Mouse (Mus musculus): Measurements from ENCODE around the gene Prr19. TPM values are rescaled to one million over a fixed set of nuclear protein-coding genes. Genes with fewer than 3 reads are reported as not detected.
A peak's percentile ranks its signal among the peaks of the same experiment; 100 is the strongest.

Prr19 gene
- polyA plus RNA-seq, 1 experiment, result 1.6 TPM

DNA sequence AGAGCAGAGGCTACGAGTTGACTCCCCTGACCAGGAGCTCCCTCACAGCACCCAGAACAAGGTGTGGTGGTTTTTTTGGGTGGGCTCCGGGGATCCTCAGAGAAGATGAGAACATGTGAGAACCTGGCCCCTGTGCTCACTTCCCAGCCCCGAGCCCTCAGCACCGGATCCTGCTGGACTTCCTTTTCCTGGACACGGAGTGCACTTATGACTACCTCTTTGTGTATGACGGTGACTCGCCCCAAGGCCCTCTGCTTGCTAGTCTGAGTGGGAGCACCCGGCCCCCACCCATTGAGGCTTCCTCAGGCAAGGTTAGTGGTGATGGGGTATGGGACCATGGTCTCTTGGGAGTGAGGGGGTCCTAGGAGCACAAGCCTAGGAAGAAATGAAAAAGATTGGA, 25.0 kb downstream of the Prr19 start:
- TF ChIP-seq EP300 (IDR thresholded peaks at IDR 0.05; ENCODE audit: insufficient read depth, low read depth, low read length) (no peak), CTCF (IDR thresholded peaks at IDR 0.05; ENCODE audit: low read depth, low read length) (no peak), POLR2A (IDR thresholded peaks at IDR 0.05; ENCODE audit: insufficient read depth, low read length) (no peak)
- no peak overlapping the region for H3K27ac ChIP-seq (ENCODE audit: insufficient read depth, low read length)
- H3K4me1 ChIP-seq (ENCODE audit: control insufficient read depth, insufficient read depth, low read length), result peaks cover 3% of the 10 kb centered on the region
- no peaks in the 10 kb centered on the region for H3K9me3 ChIP-seq (replicated peaks; ENCODE audit: control insufficient read depth, insufficient read depth, low read length, poor library complexity, severe bottlenecking)
- H3K9ac ChIP-seq (ENCODE audit: low read depth, poor library complexity, severe bottlenecking), result no peak overlapping the region
- no peaks in the 10 kb centered on the region for H3K36me3 ChIP-seq (ENCODE audit: control insufficient read depth, insufficient read depth, low read length, poor library complexity, severe bottlenecking)
- H3K27me3 ChIP-seq (ENCODE audit: control insufficient read depth, insufficient read depth, low read length, poor library complexity, severe bottlenecking), result no peaks in the 10 kb centered on the region
- H3K4me3 ChIP-seq (ENCODE audit: low read depth, low read length), result no peak overlapping the region

- TF ChIP-seq CTCF (IDR thresholded peaks at IDR 0.05; ENCODE audit: low read depth, low read length) (peak; percentile 97), POLR2A (IDR thresholded peaks at IDR 0.05; ENCODE audit: insufficient read depth, low read length) (no peak), EP300 (IDR thresholded peaks at IDR 0.05; ENCODE audit: insufficient read depth, low read depth, low read length) (0 out of 2 replicates have a peak, but pooled peaks have one; percentile 9)
- Histone ChIP-seq H3K27ac (ENCODE audit: insufficient read depth, low read length) (no peak overlapping the region), H3K9ac (ENCODE audit: low read depth, poor library complexity, severe bottlenecking) (no peak overlapping the region), H3K4me3 (ENCODE audit: low read depth, low read length) (no peak overlapping the region), H3K9me3 (replicated peaks; ENCODE audit: control insufficient read depth, insufficient read depth, low read length, poor library complexity, severe bottlenecking) (no peaks in the 10 kb centered on the region), H3K36me3 (ENCODE audit: control insufficient read depth, insufficient read depth, low read length, poor library complexity, severe bottlenecking) (no peaks in the 10 kb centered on the region), H3K27me3 (ENCODE audit: control insufficient read depth, insufficient read depth, low read length, poor library complexity, severe bottlenecking) (no peaks in the 10 kb centered on the region), H3K4me1 (ENCODE audit: control insufficient read depth, insufficient read depth, low read length) (no peaks in the 10 kb centered on the region)
These were observed 32.5 kb downstream of the Prr19 start for GRCm38 (mm10) chr7:25333596-25334307.

- Histone ChIP-seq H3K4me3 (ENCODE audit: low read depth, low read length) (no peak overlapping the region), H3K27me3 (ENCODE audit: control insufficient read depth, insufficient read depth, low read length, poor library complexity, severe bottlenecking) (no peaks in the 10 kb centered on the region), H3K36me3 (ENCODE audit: control insufficient read depth, insufficient read depth, low read length, poor library complexity, severe bottlenecking) (no peaks in the 10 kb centered on the region), H3K27ac (ENCODE audit: insufficient read depth, low read length) (no peak overlapping the region), H3K4me1 (ENCODE audit: control insufficient read depth, insufficient read depth, low read length) (no peaks in the 10 kb centered on the region), H3K9ac (ENCODE audit: low read depth, poor library complexity, severe bottlenecking) (no peak overlapping the region), H3K9me3 (replicated peaks; ENCODE audit: control insufficient read depth, insufficient read depth, low read length, poor library complexity, severe bottlenecking) (no peaks in the 10 kb centered on the region)
- TF ChIP-seq CTCF (IDR thresholded peaks at IDR 0.05; ENCODE audit: low read depth, low read length) (no peak), POLR2A (IDR thresholded peaks at IDR 0.05; ENCODE audit: insufficient read depth, low read length) (no peak)
These were observed 33.3 kb downstream of the Prr19 start for GRCm38 (mm10) chr7:25334472-25334871.

DNA sequence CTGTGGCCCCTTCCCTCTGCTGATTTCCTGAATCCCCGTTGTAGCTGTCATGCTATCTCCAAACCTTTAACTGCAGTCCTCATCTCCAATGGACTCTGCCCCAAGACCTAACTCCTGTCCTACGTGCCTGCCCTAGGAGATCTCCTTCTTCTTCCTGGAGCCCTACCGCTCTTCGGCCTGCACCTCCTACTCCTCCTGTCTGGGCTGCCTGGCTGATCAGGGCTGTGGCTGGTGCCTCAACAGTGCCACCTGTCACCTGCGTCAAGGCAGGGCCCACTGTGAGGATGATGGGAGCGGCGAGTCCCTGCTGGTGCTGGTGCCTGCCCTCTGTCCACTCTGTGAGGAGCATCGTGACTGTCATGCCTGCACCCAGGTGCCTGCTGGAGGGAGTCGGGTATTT, 38.1 kb downstream of the Prr19 start:
- H3K27ac ChIP-seq (ENCODE audit: insufficient read depth, low read length), result no peak overlapping the region
- H3K4me1 ChIP-seq (ENCODE audit: control insufficient read depth, insufficient read depth, low read length), result no peaks in the 10 kb centered on the region
- no peak overlapping the region for H3K9ac ChIP-seq (ENCODE audit: low read depth, poor library complexity, severe bottlenecking)
- no peaks in the 10 kb centered on the region for H3K36me3 ChIP-seq (ENCODE audit: control insufficient read depth, insufficient read depth, low read length, poor library complexity, severe bottlenecking)
- H3K9me3 ChIP-seq (replicated peaks; ENCODE audit: control insufficient read depth, insufficient read depth, low read length, poor library complexity, severe bottlenecking), result no peaks in the 10 kb centered on the region
- TF ChIP-seq EP300 (IDR thresholded peaks at IDR 0.05; ENCODE audit: insufficient read depth, low read depth, low read length) (no peak), CTCF (IDR thresholded peaks at IDR 0.05; ENCODE audit: low read depth, low read length) (no peak), POLR2A (IDR thresholded peaks at IDR 0.05; ENCODE audit: insufficient read depth, low read length) (no peak)
- no peak overlapping the region for H3K4me3 ChIP-seq (ENCODE audit: low read depth, low read length)
- H3K27me3 ChIP-seq (ENCODE audit: control insufficient read depth, insufficient read depth, low read length, poor library complexity, severe bottlenecking), result no peaks in the 10 kb centered on the region

DNA sequence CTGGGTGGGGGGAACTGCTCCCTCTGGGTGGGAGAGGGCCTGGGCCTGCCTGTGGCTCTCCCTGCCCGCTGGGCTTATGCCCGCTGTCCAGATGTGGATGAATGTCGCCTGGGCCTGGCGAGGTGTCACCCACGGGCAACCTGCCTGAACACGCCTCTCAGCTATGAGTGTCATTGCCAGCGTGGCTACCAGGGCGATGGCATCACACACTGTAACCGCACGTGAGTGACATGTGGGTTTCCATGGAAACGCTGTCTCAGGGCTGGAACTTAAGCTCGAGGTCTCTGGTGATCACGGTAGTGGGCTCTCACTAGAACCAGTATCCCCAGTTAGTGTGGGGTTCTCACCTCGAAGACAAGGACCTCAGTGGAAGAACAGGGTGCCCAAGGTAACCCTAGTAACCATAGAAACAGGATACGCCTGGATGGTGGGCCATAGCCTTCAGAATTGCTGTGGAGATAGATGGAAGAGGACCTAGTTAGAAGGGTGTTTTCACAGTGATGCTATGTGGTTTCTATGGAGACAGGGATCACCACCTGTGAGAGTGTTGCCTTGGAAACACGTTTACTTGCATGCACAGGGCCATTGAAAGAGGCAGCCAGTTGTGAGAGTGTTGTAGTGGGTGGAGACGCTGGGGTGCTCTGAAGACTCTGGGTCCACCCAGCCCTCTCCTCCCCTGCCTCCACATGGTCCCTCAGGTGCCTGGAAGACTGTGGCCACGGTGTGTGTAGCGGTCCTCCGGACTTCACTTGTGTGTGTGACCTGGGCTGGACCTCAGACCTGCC, 40.0 kb downstream of the Prr19 start:
- Histone ChIP-seq H3K9me3 (replicated peaks; ENCODE audit: control insufficient read depth, insufficient read depth, low read length, poor library complexity, severe bottlenecking) (no peaks in the 10 kb centered on the region), H3K27me3 (ENCODE audit: control insufficient read depth, insufficient read depth, low read length, poor library complexity, severe bottlenecking) (no peaks in the 10 kb centered on the region), H3K36me3 (ENCODE audit: control insufficient read depth, insufficient read depth, low read length, poor library complexity, severe bottlenecking) (no peaks in the 10 kb centered on the region), H3K4me3 (ENCODE audit: low read depth, low read length) (no peak overlapping the region), H3K9ac (ENCODE audit: low read depth, poor library complexity, severe bottlenecking) (no peak overlapping the region), H3K27ac (ENCODE audit: insufficient read depth, low read length) (no peak overlapping the region), H3K4me1 (ENCODE audit: control insufficient read depth, insufficient read depth, low read length) (no peaks in the 10 kb centered on the region)
- TF ChIP-seq EP300 (IDR thresholded peaks at IDR 0.05; ENCODE audit: insufficient read depth, low read depth, low read length), result no peak
- no peak for TF ChIP-seq CTCF (IDR thresholded peaks at IDR 0.05; ENCODE audit: low read depth, low read length)
- TF ChIP-seq POLR2A (IDR thresholded peaks at IDR 0.05; ENCODE audit: insufficient read depth, low read length), result no peak

GRCm38 (mm10) chr7:25348861-25349260, 47.6 kb downstream of the Prr19 start:
- H3K36me3 ChIP-seq (ENCODE audit: control insufficient read depth, insufficient read depth, low read length, poor library complexity, severe bottlenecking), result peaks cover 3% of the 10 kb centered on the region; the same call in 1 of the 2 replicates
- TF ChIP-seq CTCF (IDR thresholded peaks at IDR 0.05; ENCODE audit: low read depth, low read length) (no peak), EP300 (IDR thresholded peaks at IDR 0.05; ENCODE audit: insufficient read depth, low read depth, low read length) (no peak), POLR2A (IDR thresholded peaks at IDR 0.05; ENCODE audit: insufficient read depth, low read length) (no peak)

More at GRCm38 (mm10) chr7:25348861-25349260, 47.6 kb downstream of the Prr19 start:
- Histone ChIP-seq H3K9me3 (replicated peaks; ENCODE audit: control insufficient read depth, insufficient read depth, low read length, poor library complexity, severe bottlenecking) (peaks cover 9% of the 10 kb centered on the region), H3K27ac (ENCODE audit: insufficient read depth, low read length) (no peak overlapping the region), H3K9ac (ENCODE audit: low read depth, poor library complexity, severe bottlenecking) (no peak overlapping the region), H3K4me1 (ENCODE audit: control insufficient read depth, insufficient read depth, low read length) (no peaks in the 10 kb centered on the region), H3K4me3 (ENCODE audit: low read depth, low read length) (no peak overlapping the region), H3K27me3 (ENCODE audit: control insufficient read depth, insufficient read depth, low read length, poor library complexity, severe bottlenecking) (no peaks in the 10 kb centered on the region)

Other genes starting within 250 kb of the Prr19 start
- gene Grik5, start 229.1 kb upstream of the Prr19 start, polyA plus RNA-seq (2011; ENCODE audit: insufficient read depth, insufficient read length, low read depth, missing spikeins), result 31.5 and 40.0 TPM in 2 replicates
- gene Zfp574, start 228.8 kb upstream of the Prr19 start, polyA plus RNA-seq (2011; ENCODE audit: insufficient read depth, insufficient read length, low read depth, missing spikeins), result 13.5 and 14.8 TPM in 2 replicates
- 1.8 and 2.1 TPM in 2 replicates for gene Pou2f2, start 121.7 kb upstream of the Prr19 start, polyA plus RNA-seq (2011; ENCODE audit: insufficient read depth, insufficient read length, low read depth, missing spikeins)
- gene Dedd2, start 80.8 kb upstream of the Prr19 start, polyA plus RNA-seq (2011; ENCODE audit: insufficient read depth, insufficient read length, low read depth, missing spikeins), result 9.6 and 10.2 TPM in 2 replicates
- 6.5 and 7.2 TPM in 2 replicates for gene Zfp526, start 80.0 kb upstream of the Prr19 start, polyA plus RNA-seq (2011; ENCODE audit: insufficient read depth, insufficient read length, low read depth, missing spikeins)
- 77.3 and 84.3 TPM in 2 replicates for gene Gsk3a, start 63.6 kb upstream of the Prr19 start, polyA plus RNA-seq (2011; ENCODE audit: insufficient read depth, insufficient read length, low read depth, missing spikeins)
- 61.8 and 63.8 TPM in 2 replicates for gene Erf, start 50.6 kb upstream of the Prr19 start, polyA plus RNA-seq (2011; ENCODE audit: insufficient read depth, insufficient read length, low read depth, missing spikeins)
- 128 and 141 TPM in 2 replicates for gene Cic, start 33.7 kb upstream of the Prr19 start, polyA plus RNA-seq (2011; ENCODE audit: insufficient read depth, insufficient read length, low read depth, missing spikeins)
- 47.8 and 55.6 TPM in 2 replicates for gene Pafah1b3, start 3.4 kb upstream of the Prr19 start, polyA plus RNA-seq (2011; ENCODE audit: insufficient read depth, insufficient read length, low read depth, missing spikeins)
- gene Tmem145, start 4.7 kb downstream of the Prr19 start, polyA plus RNA-seq (2011; ENCODE audit: insufficient read depth, insufficient read length, low read depth, missing spikeins), result 2.0 and 2.5 TPM in 2 replicates
- gene Megf8, start 15.8 kb downstream of the Prr19 start, polyA plus RNA-seq (2011; ENCODE audit: insufficient read depth, insufficient read length, low read depth, missing spikeins), result 22.2 and 25.7 TPM in 2 replicates
- gene Cnfn, start 68.3 kb downstream of the Prr19 start, polyA plus RNA-seq (2011; ENCODE audit: insufficient read depth, insufficient read length, low read depth, missing spikeins), result not detected in 2 replicates
- 18.0 and 18.9 TPM in 2 replicates for gene Lipe, start 97.3 kb downstream of the Prr19 start, polyA plus RNA-seq (2011; ENCODE audit: insufficient read depth, insufficient read length, low read depth, missing spikeins)
- not detected in 2 replicates for gene Cxcl17, start 111.5 kb downstream of the Prr19 start, polyA plus RNA-seq (2011; ENCODE audit: insufficient read depth, insufficient read length, low read depth, missing spikeins)
- 1.1 and 1.5 TPM in 2 replicates for gene Ceacam1, start 176.2 kb downstream of the Prr19 start, polyA plus RNA-seq (2011; ENCODE audit: insufficient read depth, insufficient read length, low read depth, missing spikeins)
- not detected in 2 replicates for gene Ceacam2, start 238.4 kb downstream of the Prr19 start, polyA plus RNA-seq (2011; ENCODE audit: insufficient read depth, insufficient read length, low read depth, missing spikeins)

All from ES-Bruce4 (cell line).